Mouse (Mus musculus) effector memory CD4-positive, alpha-beta T cell, adult 7 months (primary cell): ENCODE results near the gene Pard6a. TPM values are rescaled to one million over a fixed set of nuclear protein-coding genes. Genes with fewer than 3 reads are reported as not detected.

ENCODE experiments used
- polyA plus RNA-seq: library from polyadenylated mRNA; unstranded; fragments of 100-300 nt; shearing (Covaris generic); gene quantifications from one replicate; pipeline ENCODE4 v1.2.1, GENCODE M21; 2017

Pard6a gene
- polyA plus RNA-seq = 19.9 TPM

GRCm38 (mm10) chr8:105700966-105701824 is at the start of gene Pard6a, which contains the start of gene Acd:
Gene Pard6a, plus strand, starts transcription at chr8:105701148.
Gene Acd, minus strand, starts transcription at chr8:105701102.

GRCm38 (mm10) chr8:105685796-105686308 is 15.1 kb upstream of the Pard6a start, which contains the start of gene Carmil2:
Gene Carmil2, plus strand, starts transcription at chr8:105686274.

GRCm38 (mm10) chr8:105707498-105708403 is 6.8 kb downstream of the Pard6a start, which contains the start of the genes 4933405L10Rik and Enkd1:
Gene 4933405L10Rik, plus strand, starts transcription at chr8:105707655.
Gene Enkd1, minus strand, starts transcription at chr8:105708210.

Other genes with a start within 250 kb of the Pard6a start
- gene Tppp3, start 229.6 kb upstream of the Pard6a start, polyA plus RNA-seq = 0.99 TPM
- 5.9 TPM for gene Zdhhc1, start 204.2 kb upstream of the Pard6a start, polyA plus RNA-seq
- gene Hsd11b2, start 182.4 kb upstream of the Pard6a start, polyA plus RNA-seq = 0.96 TPM
- gene Atp6v0d1, start 135.1 kb upstream of the Pard6a start, polyA plus RNA-seq = 62.3 TPM
- 11.9 TPM for gene Ripor1, start 95.9 kb upstream of the Pard6a start, polyA plus RNA-seq
- gene Ctcf, start 64.6 kb upstream of the Pard6a start, polyA plus RNA-seq = 168 TPM
- not detected for gene Agrp, start 63.8 kb upstream of the Pard6a start, polyA plus RNA-seq
- gene Carmil2, start 14.9 kb upstream of the Pard6a start, polyA plus RNA-seq = 88.0 TPM
- gene Acd, start within 50 bp of the Pard6a start, polyA plus RNA-seq = 65.3 TPM
- not detected for gene 4933405L10Rik, start 6.5 kb downstream of the Pard6a start, polyA plus RNA-seq
- 4.5 TPM for gene Enkd1, start 7.1 kb downstream of the Pard6a start, polyA plus RNA-seq
- gene Gfod2, start 57.5 kb downstream of the Pard6a start, polyA plus RNA-seq = 7.1 TPM
- 63.2 TPM for gene Ranbp10, start 126.2 kb downstream of the Pard6a start, polyA plus RNA-seq
- not detected for gene Tsnaxip1, start 126.6 kb downstream of the Pard6a start, polyA plus RNA-seq
- gene Cenpt, start 152.1 kb downstream of the Pard6a start, polyA plus RNA-seq = 18.8 TPM
- 15.4 TPM for gene Thap11, start 154.0 kb downstream of the Pard6a start, polyA plus RNA-seq
- 11.2 TPM for gene Nutf2, start 159.4 kb downstream of the Pard6a start, polyA plus RNA-seq
- 77.2 TPM for gene Edc4, start 179.7 kb downstream of the Pard6a start, polyA plus RNA-seq
- 1.1 TPM for gene Nrn1l, start 192.4 kb downstream of the Pard6a start, polyA plus RNA-seq
- gene Pskh1, start 199.3 kb downstream of the Pard6a start, polyA plus RNA-seq = 18.5 TPM
- gene Ctrl, start 232.7 kb downstream of the Pard6a start, polyA plus RNA-seq = 0.59 TPM
- 256 TPM for gene Psmb10, start 237.3 kb downstream of the Pard6a start, polyA plus RNA-seq
- not detected for gene Lcat, start 242.2 kb downstream of the Pard6a start, polyA plus RNA-seq